8 mouse cellular contexts compared by ENCODE assay signal in the genomic region with DNA sequence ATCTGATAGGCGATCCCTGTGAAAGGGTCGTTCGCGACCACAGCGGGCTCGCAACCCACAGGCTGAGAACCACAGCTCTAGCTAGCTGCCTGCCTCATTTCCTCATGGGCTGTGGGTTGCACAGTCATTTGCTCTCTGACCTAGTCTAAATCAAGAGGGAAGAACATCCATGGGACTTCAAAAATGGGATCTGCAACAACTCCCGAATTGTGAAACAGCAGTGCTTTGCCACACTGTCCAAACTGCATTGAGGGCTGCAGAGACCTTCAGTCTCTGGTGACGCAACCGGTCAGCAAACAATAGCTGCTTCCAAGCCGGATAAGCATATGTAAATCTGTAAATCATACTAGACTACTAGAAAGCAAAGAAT. TPM values are rescaled to one million over a fixed set of nuclear protein-coding genes. Genes with fewer than 3 reads are reported as not detected.
DNase-seq lines count a peak whose midpoint lies in the region; ATAC-seq and TF ChIP-seq lines count a peak whose summit lies in the region.

No protein-coding gene starts in this region.

- no peaks in the 10 kb centered on the region for H3K79me2 ChIP-seq in liver, adult 2 months (ENCODE audit: control insufficient read depth, insufficient read depth, low read length)

- peak overlapping the region; percentile 18; the same call in 1 of the 2 replicates for H3K4me3 ChIP-seq in kidney, embryonic 14.5 days (ENCODE audit: low read length)
- no peak overlapping the region for H3K4me3 ChIP-seq in heart, embryonic 11.5 days (ENCODE audit: low read depth, low read length)
- no peak overlapping the region for H3K4me3 ChIP-seq in liver, adult 2 months (ENCODE audit: insufficient read depth, low read depth, low read length)
- H3K4me3 ChIP-seq in midbrain, embryonic 15.5 days = 0 out of 2 replicates have a peak overlapping the region, but pooled peaks have one; percentile 10

- H3K27me3 ChIP-seq in kidney, embryonic 14.5 days (ENCODE audit: control insufficient read depth, insufficient read depth, low read length) = peaks cover 18% of the 10 kb centered on the region
- no peaks in the 10 kb centered on the region for H3K27me3 ChIP-seq in heart, embryonic 11.5 days (ENCODE audit: control insufficient read depth, insufficient read depth, low read length)
- no peaks in the 10 kb centered on the region for H3K27me3 ChIP-seq in liver, adult 2 months (ENCODE audit: control insufficient read depth, insufficient read depth, low read length)
- no peaks in the 10 kb centered on the region; the same call in none of the 2 replicates for H3K27me3 ChIP-seq in midbrain, embryonic 15.5 days (replicated peaks)

- WGBS in kidney, embryonic 14.5 days = 20% methylated on average over 10 of the region's 10 CpGs
- 13% methylated on average over 10 of the region's 10 CpGs for WGBS in heart, embryonic 11.5 days (ENCODE audit: insufficient replicate concordance)
- WGBS in liver, adult 2 months = 7% methylated on average over 10 of the region's 10 CpGs
- 16% methylated on average over 10 of the region's 10 CpGs for WGBS in midbrain, embryonic 15.5 days

- H3K36me3 ChIP-seq in kidney, embryonic 14.5 days (ENCODE audit: control insufficient read depth, insufficient read depth, low read length) = no peaks in the 10 kb centered on the region
- no peaks in the 10 kb centered on the region for H3K36me3 ChIP-seq in heart, embryonic 11.5 days (ENCODE audit: control insufficient read depth, insufficient read depth, low read length)
- H3K36me3 ChIP-seq in liver, adult 2 months (ENCODE audit: control insufficient read depth, insufficient read depth, low read length) = no peaks in the 10 kb centered on the region
- no peaks in the 10 kb centered on the region for H3K36me3 ChIP-seq in midbrain, embryonic 15.5 days (replicated peaks)

- ATAC-seq in kidney, embryonic 14.5 days (ENCODE audit: low FRiP score, low TSS enrichment) = 0 out of 2 replicates have a peak, but pooled peaks have one; percentile 28
- ATAC-seq in heart, embryonic 11.5 days (replicated peaks; ENCODE audit: insufficient number of reproducible peaks, low FRiP score, low TSS enrichment) = no peak; the same call in 1 of the 2 replicates
- peak; percentile 71 for ATAC-seq in midbrain, embryonic 15.5 days (replicated peaks)
- no peak for ATAC-seq in activated CD4-positive, CD25-positive, alpha-beta regulatory T cell, adult 4 months

- TF ChIP-seq CTCF in liver, adult 2 months (IDR thresholded peaks at IDR 0.05; ENCODE audit: low read depth, low read length) = no peak

- H3K9me3 ChIP-seq in kidney, embryonic 14.5 days (ENCODE audit: control insufficient read depth, low read length) = no peaks in the 10 kb centered on the region
- H3K9me3 ChIP-seq in heart, embryonic 11.5 days (replicated peaks; ENCODE audit: control insufficient read depth, low read length) = no peaks in the 10 kb centered on the region
- H3K9me3 ChIP-seq in midbrain, embryonic 15.5 days = no peaks in the 10 kb centered on the region

- TF ChIP-seq POLR2A in liver, adult 2 months (IDR thresholded peaks at IDR 0.05; ENCODE audit: extremely low read depth, insufficient read depth, low read length) = no peak

- DNase-seq in kidney, postnatal 25 days = no peak
- peak; percentile 96 for DNase-seq in liver, adult 2 months (ENCODE audit: extremely low read depth, low read depth, low spot score)
- no peak for DNase-seq in frontal cortex, postnatal 36 days (ENCODE audit: low spot score in 2 of 2)
- no peak for DNase-seq in Muller cell, postnatal 12 days (ENCODE audit: inconsistent ontology term)

- peak overlapping the region; percentile 30 for H3K4me2 ChIP-seq in kidney, embryonic 14.5 days (replicated peaks; ENCODE audit: low read depth, low read length)
- peak overlapping the region; percentile 51 for H3K4me2 ChIP-seq in heart, embryonic 11.5 days
- H3K4me2 ChIP-seq in midbrain, embryonic 15.5 days = peak overlapping the region; percentile 40

- peaks cover 14% of the 10 kb centered on the region; the same call in 1 of the 2 replicates for H3K4me1 ChIP-seq in kidney, embryonic 14.5 days (ENCODE audit: control insufficient read depth, insufficient read depth, low read length)
- H3K4me1 ChIP-seq in heart, embryonic 11.5 days (ENCODE audit: control insufficient read depth, insufficient read depth, low read length) = peaks cover 22% of the 10 kb centered on the region
- 0 out of 2 replicates have a peak, but pooled peaks cover 3% of the 10 kb centered on the region for H3K4me1 ChIP-seq in liver, adult 2 months (ENCODE audit: control insufficient read depth, insufficient read depth, low read length)
- peaks cover 19% of the 10 kb centered on the region for H3K4me1 ChIP-seq in midbrain, embryonic 15.5 days

- H3K27ac ChIP-seq in kidney, embryonic 14.5 days (ENCODE audit: low read depth, low read length) = peak overlapping the region; percentile 49; the same call in 1 of the 2 replicates
- peak overlapping the region; percentile 89 for H3K27ac ChIP-seq in heart, embryonic 11.5 days (ENCODE audit: low read depth, low read length)
- 0 out of 2 replicates have a peak overlapping the region, but pooled peaks have one; percentile 1 for H3K27ac ChIP-seq in liver, adult 2 months (replicated peaks; ENCODE audit: insufficient read depth, low read depth, low read length)
- no peak overlapping the region for H3K27ac ChIP-seq in midbrain, embryonic 15.5 days

- no peak overlapping the region; the same call in 1 of the 2 replicates for H3K9ac ChIP-seq in kidney, embryonic 14.5 days (ENCODE audit: low read depth, low read length)
- peak overlapping the region; percentile 56 for H3K9ac ChIP-seq in heart, embryonic 11.5 days (ENCODE audit: low read depth, low read length)
- H3K9ac ChIP-seq in liver, adult 2 months (ENCODE audit: low read depth, low read length) = no peak overlapping the region
- H3K9ac ChIP-seq in midbrain, embryonic 15.5 days = no peak overlapping the region

RNA-seq across cellular contexts. Expression of gene Syde2, which starts 23.7 kb away (rescaled TPM):
- polyA plus RNA-seq in kidney, embryonic 14.5 days (2014; fragmentation: Nextera tagmentation; extraction: Ambion mirVana) = 2.3 and 2.6 TPM in 2 replicates
- 5.3 and 5.8 TPM in 2 replicates for polyA plus RNA-seq in heart, embryonic 11.5 days (2014; fragmentation: Nextera tagmentation; extraction: Ambion mirVana)
- total RNA-seq in liver, adult 2 months (2014; rRNA removed) = 5.4 and 7.9 TPM in 2 replicates
- polyA plus RNA-seq in liver, adult 2 months (2012; rRNA removed) = 1.3 and 1.7 TPM in 2 replicates
- 0.34 and 0.74 TPM in 2 replicates for polyA plus RNA-seq in midbrain, embryonic 15.5 days (2015; fragmentation: Nextera tagmentation; extraction: Ambion mirVana)
- polyA plus RNA-seq in activated CD4-positive, CD25-positive, alpha-beta regulatory T cell, adult 4 months (2017; shearing (Covaris generic)) = not detected

RNA-seq across cellular contexts. Expression of gene 2410004B18Rik, which starts 26.2 kb away (rescaled TPM):
- polyA plus RNA-seq in kidney, embryonic 14.5 days (2014; fragmentation: Nextera tagmentation; extraction: Ambion mirVana) = 55.7 and 63.5 TPM in 2 replicates
- polyA plus RNA-seq in heart, embryonic 11.5 days (2014; fragmentation: Nextera tagmentation; extraction: Ambion mirVana) = 44.0 and 47.1 TPM in 2 replicates
- 6.7 and 8.2 TPM in 2 replicates for total RNA-seq in liver, adult 2 months (2014; rRNA removed)
- 3.6 and 3.7 TPM in 2 replicates for polyA plus RNA-seq in liver, adult 2 months (2012; rRNA removed)
- 78.6 and 85.6 TPM in 2 replicates for polyA plus RNA-seq in midbrain, embryonic 15.5 days (2015; fragmentation: Nextera tagmentation; extraction: Ambion mirVana)
- 10 to 100 TPM; 14.2 to 21.6 TPM for polyA plus RNA-seq in activated CD4-positive, CD25-positive, alpha-beta regulatory T cell, adult 4 months (2017; shearing (Covaris generic))

RNA-seq across cellular contexts. Expression of gene Bcl10, which starts 41.4 kb away (rescaled TPM):
- polyA plus RNA-seq in kidney, embryonic 14.5 days (2014; fragmentation: Nextera tagmentation; extraction: Ambion mirVana) = 52.5 and 54.5 TPM in 2 replicates
- polyA plus RNA-seq in heart, embryonic 11.5 days (2014; fragmentation: Nextera tagmentation; extraction: Ambion mirVana) = 45.9 and 46.4 TPM in 2 replicates
- 12.0 and 15.3 TPM in 2 replicates for total RNA-seq in liver, adult 2 months (2014; rRNA removed)
- 4.7 and 5.7 TPM in 2 replicates for polyA plus RNA-seq in liver, adult 2 months (2012; rRNA removed)
- polyA plus RNA-seq in midbrain, embryonic 15.5 days (2015; fragmentation: Nextera tagmentation; extraction: Ambion mirVana) = 30.9 and 32.4 TPM in 2 replicates
- 10 to 100 TPM; 51.9 to 53.0 TPM for polyA plus RNA-seq in activated CD4-positive, CD25-positive, alpha-beta regulatory T cell, adult 4 months (2017; shearing (Covaris generic))

Comparison
In these comparisons a context has a peak if more than half of its experiments do, and no peak if none do; other contexts are left out.
1. ATAC-seq: peak in kidney, embryonic 14.5 days (single experiment) and midbrain, embryonic 15.5 days (single experiment); none in heart, embryonic 11.5 days (single experiment) and activated CD4-positive, CD25-positive, alpha-beta regulatory T cell, adult 4 months (single experiment).
2. H3K4me3 ChIP-seq: peak in kidney, embryonic 14.5 days (single experiment) and midbrain, embryonic 15.5 days (single experiment); none in heart, embryonic 11.5 days (single experiment) and liver, adult 2 months (single experiment).
3. Peak in every context shown above with its lines, with median percentiles within 50 percentile points of each other: H3K4me2 ChIP-seq.